Mouse (Mus musculus) small intestine, adult 2 months (tissue): Measurements from ENCODE around the gene Adk.

Experiments
- CTCF ChIP-seq: fragments of 200-500 bp; IDR thresholded peaks from 2 replicates; pipeline ENCODE4 v1.5.1; 2012; ENCODE audit warnings: low read depth, mild to moderate bottlenecking, control low read depth, inconsistent platforms, low read length, moderate library complexity, mixed read lengths; ENCODE audit not compliant: insufficient replicate concordance, insufficient read length; ENCODE audit errors: extremely low read depth
- POLR2A ChIP-seq: fragments of 200-500 bp; IDR thresholded peaks from 2 replicates; pipeline ENCODE4 v1.6.1; 2012; ENCODE audit warnings: low read depth, mild to moderate bottlenecking, control low read depth, inconsistent platforms, low read length, moderate library complexity

DNA sequence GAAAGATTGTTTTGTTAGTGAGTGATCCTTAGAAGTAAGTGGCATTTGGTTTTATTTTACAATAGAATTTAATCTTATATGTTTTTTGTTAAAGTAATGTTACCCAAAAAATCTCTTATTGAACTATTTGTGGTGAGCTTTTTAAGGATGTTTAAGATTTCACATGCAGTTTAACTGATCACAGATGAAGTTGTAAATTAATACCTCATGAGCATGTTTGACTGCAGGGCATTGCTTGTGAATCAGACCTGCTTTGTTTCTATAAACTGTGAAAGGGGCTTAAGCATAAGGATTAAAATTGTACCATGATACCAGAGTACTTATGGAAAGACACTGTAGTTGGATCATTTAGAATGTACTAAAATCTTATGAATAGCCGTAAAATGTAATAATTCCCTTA, 94.8 kb downstream of the Adk start:
- TF ChIP-seq POLR2A (no peak), CTCF (no peak)
